Mouse (Mus musculus): ENCODE data around the gene Stip1. TPM values are rescaled to one million over a fixed set of nuclear protein-coding genes. Genes with fewer than 3 reads are reported as not detected.

The Stip1 gene
- 30.7 and 38.6 TPM in 2 replicates for polyA plus RNA-seq (2012; rRNA removed; ENCODE audit: low replicate concordance)

GRCm38 (mm10) chr19:7039841-7040636 is at the start of gene Stip1:
TSS of gene Stip1 (minus strand) at chr19:7039967.

GRCm38 (mm10) chr19:7056248-7057087 is 16.7 kb upstream of the Stip1 start, which contains the start of gene Macrod1:
TSS of gene Macrod1 (plus strand) at chr19:7056810.

GRCm38 (mm10) chr19:7019191-7019590 is 20.6 kb downstream of the Stip1 start, which contains the start of gene Fermt3:
TSS of gene Fermt3 (minus strand) at chr19:7019469.

GRCm38 (mm10) chr19:6996006-6996405 is 43.8 kb downstream of the Stip1 start, which contains the start of the genes Nudt22 and Trpt1:
TSS of gene Nudt22 (minus strand) at chr19:6996117.
TSS of gene Trpt1 (plus strand) at chr19:6996131.

GRCm38 (mm10) chr19:6992011-6992858 is 47.5 kb downstream of the Stip1 start, which contains the start of gene Dnajc4:
TSS of gene Dnajc4 (minus strand) at chr19:6992572.

GRCm38 (mm10) chr19:6987061-6987903 is 52.5 kb downstream of the Stip1 start, which contains the start of gene Vegfb:
TSS of gene Vegfb (minus strand) at chr19:6987651.

GRCm38 (mm10) chr19:6980381-6981093 is 59.2 kb downstream of the Stip1 start, which contains the start of gene Fkbp2:
TSS of gene Fkbp2 (minus strand) at chr19:6980501.

GRCm38 (mm10) chr19:6975537-6976521 is 63.9 kb downstream of the Stip1 start, which contains the start of gene Plcb3:
TSS of gene Plcb3 (minus strand) at chr19:6976470.

GRCm38 (mm10) chr19:6974211-6975205 is 65.3 kb downstream of the Stip1 start, which contains the start of gene Ppp1r14b:
TSS of gene Ppp1r14b (plus strand) at chr19:6974968.

Other genes with a start within 250 kb of the Stip1 start
- 29.2 and 54.2 TPM in 2 replicates for gene Rps6ka4, start 199.3 kb downstream of the Stip1 start, polyA plus RNA-seq (2012; rRNA removed; ENCODE audit: low replicate concordance)
- gene Ccdc88b, start 181.8 kb downstream of the Stip1 start, polyA plus RNA-seq (2012; rRNA removed; ENCODE audit: low replicate concordance): 18.4 and 61.9 TPM in 2 replicates
- gene Trmt112, start 130.3 kb downstream of the Stip1 start, polyA plus RNA-seq (2012; rRNA removed; ENCODE audit: low replicate concordance): 96.6 and 166 TPM in 2 replicates
- 110 and 125 TPM in 2 replicates for gene Prdx5, start 129.9 kb downstream of the Stip1 start, polyA plus RNA-seq (2012; rRNA removed; ENCODE audit: low replicate concordance)
- 79.8 and 98.9 TPM in 2 replicates for gene Esrra, start 118.2 kb downstream of the Stip1 start, polyA plus RNA-seq (2012; rRNA removed; ENCODE audit: low replicate concordance)
- 0.30 and 0.69 TPM in 2 replicates for gene Catsperz, start 114.6 kb downstream of the Stip1 start, polyA plus RNA-seq (2012; rRNA removed; ENCODE audit: low replicate concordance)
- 0.11 and 0.17 TPM in 2 replicates for gene Kcnk4, start 105.5 kb downstream of the Stip1 start, polyA plus RNA-seq (2012; rRNA removed; ENCODE audit: low replicate concordance)
- 43.2 and 81.2 TPM in 2 replicates for gene Bad, start 98.1 kb downstream of the Stip1 start, polyA plus RNA-seq (2012; rRNA removed; ENCODE audit: low replicate concordance)
- 97.2 and 124 TPM in 2 replicates for gene Gpr137, start 97.5 kb downstream of the Stip1 start, polyA plus RNA-seq (2012; rRNA removed; ENCODE audit: low replicate concordance)
- 86.1 and 130 TPM in 2 replicates for gene Ppp1r14b, start 65.0 kb downstream of the Stip1 start, polyA plus RNA-seq (2012; rRNA removed; ENCODE audit: low replicate concordance)
- 73.1 and 79.6 TPM in 2 replicates for gene Plcb3, start 63.5 kb downstream of the Stip1 start, polyA plus RNA-seq (2012; rRNA removed; ENCODE audit: low replicate concordance)
- 20.6 and 22.2 TPM in 2 replicates for gene Fkbp2, start 59.5 kb downstream of the Stip1 start, polyA plus RNA-seq (2012; rRNA removed; ENCODE audit: low replicate concordance)
- 95.9 and 128 TPM in 2 replicates for gene Vegfb, start 52.3 kb downstream of the Stip1 start, polyA plus RNA-seq (2012; rRNA removed; ENCODE audit: low replicate concordance)
- gene Dnajc4, start 47.4 kb downstream of the Stip1 start, polyA plus RNA-seq (2012; rRNA removed; ENCODE audit: low replicate concordance): 55.4 and 59.2 TPM in 2 replicates
- gene Nudt22, start 43.9 kb downstream of the Stip1 start, polyA plus RNA-seq (2012; rRNA removed; ENCODE audit: low replicate concordance): 39.2 and 39.4 TPM in 2 replicates
- gene Trpt1, start 43.8 kb downstream of the Stip1 start, polyA plus RNA-seq (2012; rRNA removed; ENCODE audit: low replicate concordance): 16.4 and 21.2 TPM in 2 replicates
- 50.9 and 104 TPM in 2 replicates for gene Fermt3, start 20.5 kb downstream of the Stip1 start, polyA plus RNA-seq (2012; rRNA removed; ENCODE audit: low replicate concordance)
- 83.4 and 120 TPM in 2 replicates for gene Macrod1, start 16.8 kb upstream of the Stip1 start, polyA plus RNA-seq (2012; rRNA removed; ENCODE audit: low replicate concordance)
- 0.16 and 0.17 TPM in 2 replicates for gene Flrt1, start 65.8 kb upstream of the Stip1 start, polyA plus RNA-seq (2012; rRNA removed; ENCODE audit: low replicate concordance)
- 84.0 and 95.1 TPM in 2 replicates for gene Otub1, start 166.3 kb upstream of the Stip1 start, polyA plus RNA-seq (2012; rRNA removed; ENCODE audit: low replicate concordance)
- 2,726 and 3,653 TPM in 2 replicates for gene Cox8a, start 177.6 kb upstream of the Stip1 start, polyA plus RNA-seq (2012; rRNA removed; ENCODE audit: low replicate concordance)
- gene Naa40, start 201.2 kb upstream of the Stip1 start, polyA plus RNA-seq (2012; rRNA removed; ENCODE audit: low replicate concordance): 20.9 and 29.3 TPM in 2 replicates
- gene Rcor2, start 227.4 kb upstream of the Stip1 start, polyA plus RNA-seq (2012; rRNA removed; ENCODE audit: low replicate concordance): 9.6 and 14.5 TPM in 2 replicates